Mouse (Mus musculus) thymus, adult 2 months (tissue): Measurements from ENCODE around the gene Opcml.

Experiments used
- CTCF ChIP-seq: fragments of 200-500 bp; IDR thresholded peaks from 2 replicates; pipeline ENCODE4 v1.5.1; 2012; ENCODE audit warnings: mild to moderate bottlenecking, control low read depth, low read length, moderate library complexity, borderline replicate concordance; ENCODE audit not compliant: control insufficient read depth, poor library complexity, insufficient read depth; ENCODE audit errors: extremely low read depth
- POLR2A ChIP-seq: fragments of 200-500 bp; IDR thresholded peaks from 2 replicates; pipeline ENCODE4 v1.6.1; 2012; ENCODE audit warnings: mild to moderate bottlenecking, low read length, control low read depth, moderate library complexity; ENCODE audit not compliant: control insufficient read depth, poor library complexity, insufficient read depth; ENCODE audit errors: extremely low read depth

GRCm38 (mm10) chr9:27766446-27766845 is 24.1 kb upstream of the Opcml start:
- TF ChIP-seq CTCF (no peak), POLR2A (no peak)
